Comparison of ENCODE assay signal across 8 mouse cellular contexts in the genomic region with DNA sequence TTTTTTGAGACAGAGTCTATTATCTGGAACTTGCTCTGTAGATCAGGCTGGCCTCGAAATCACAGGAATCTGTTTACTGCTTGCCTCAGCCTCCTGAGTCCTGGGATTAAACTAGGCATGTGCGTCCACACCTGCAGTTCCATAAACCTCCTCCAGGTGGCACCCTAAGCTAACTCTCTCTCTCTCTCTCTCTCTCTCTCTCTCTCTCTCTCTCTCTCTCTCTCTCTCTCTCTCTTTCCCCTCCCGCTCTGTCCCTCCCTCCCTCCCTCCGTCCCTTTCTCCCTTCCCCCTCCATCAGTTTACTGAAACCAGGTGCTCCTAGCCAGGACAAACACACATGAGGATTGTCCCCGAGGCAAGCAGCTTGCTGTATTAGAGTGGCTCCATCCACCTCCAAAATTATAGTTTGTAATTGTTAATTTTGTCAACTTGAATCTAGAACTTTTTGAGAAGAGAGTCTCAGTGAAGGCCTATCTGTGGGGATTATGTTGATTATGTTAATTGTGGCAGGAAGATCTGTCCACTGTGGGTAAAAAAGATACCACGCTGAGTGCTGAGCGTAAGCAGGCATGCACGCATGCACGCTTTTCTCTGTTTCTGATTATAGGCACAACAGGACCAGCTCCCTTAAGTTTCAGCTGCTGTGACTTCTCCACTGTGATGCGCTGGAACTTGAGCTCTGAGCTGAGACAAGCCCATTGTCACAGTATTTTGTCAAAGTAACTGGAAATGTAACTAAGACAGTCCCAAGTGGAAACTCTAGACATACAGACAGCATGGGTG. TPM values are rescaled to one million over a fixed set of nuclear protein-coding genes. Genes with fewer than 3 reads are reported as not detected.
DNase-seq lines count a peak whose midpoint lies in the region; ATAC-seq lines count a peak whose summit lies in the region.

No protein-coding gene starts in this region.

- H3K9ac ChIP-seq in kidney, embryonic 16.5 days (replicated peaks; ENCODE audit: low read length): no peak overlapping the region
- no peak overlapping the region for H3K9ac ChIP-seq in forebrain, embryonic 15.5 days (replicated peaks)

- no peaks in the 10 kb centered on the region; the same call in 1 of the 2 replicates for H3K27me3 ChIP-seq in kidney, embryonic 16.5 days (ENCODE audit: insufficient read depth, low read length)
- 0 out of 2 replicates have a peak, but pooled peaks cover 7% of the 10 kb centered on the region for H3K27me3 ChIP-seq in forebrain, embryonic 15.5 days

- no peaks in the 10 kb centered on the region for H3K4me1 ChIP-seq in kidney, embryonic 16.5 days (ENCODE audit: insufficient read depth, low read length)
- no peaks in the 10 kb centered on the region for H3K4me1 ChIP-seq in forebrain, embryonic 15.5 days

- peak; percentile 83 for DNase-seq in kidney, adult 18-20 months
- peak; percentile 47 for DNase-seq in c-Kit-negative CD71-positive TER-119-positive erythroid progenitor cells, embryonic 14.5 days (ENCODE audit: low read depth, low spot score)
- DNase-seq in kidney, postnatal 14 days: peak; percentile 86
- peak; percentile 73 for DNase-seq in lung, adult 18-20 months
- DNase-seq in retina, adult 2 months (ENCODE audit: low read depth, low spot score): peak; percentile 73
- DNase-seq in thymus, postnatal 14 days: peak; percentile 80

- H3K27ac ChIP-seq in kidney, embryonic 16.5 days (ENCODE audit: low read length): no peak overlapping the region
- no peak overlapping the region for H3K27ac ChIP-seq in forebrain, embryonic 15.5 days (replicated peaks)

- H3K9me3 ChIP-seq in kidney, embryonic 16.5 days (ENCODE audit: low read length): no peaks in the 10 kb centered on the region
- no peaks in the 10 kb centered on the region for H3K9me3 ChIP-seq in forebrain, embryonic 15.5 days

- no peak for ATAC-seq in kidney, embryonic 16.5 days (ENCODE audit: low FRiP score, low TSS enrichment)
- peak; percentile 62; the same call in 1 of the 2 replicates for ATAC-seq in forebrain, embryonic 15.5 days (replicated peaks)

- H3K4me2 ChIP-seq in kidney, embryonic 16.5 days (replicated peaks; ENCODE audit: low read depth, low read length): no peak overlapping the region
- no peak overlapping the region for H3K4me2 ChIP-seq in forebrain, embryonic 15.5 days (replicated peaks)

- H3K36me3 ChIP-seq in kidney, embryonic 16.5 days (ENCODE audit: insufficient read depth, low read length): no peaks in the 10 kb centered on the region
- H3K36me3 ChIP-seq in forebrain, embryonic 15.5 days: no peaks in the 10 kb centered on the region

- 41% methylated on average over 10 of the region's 10 CpGs for WGBS in kidney, embryonic 16.5 days
- 41% methylated on average over 10 of the region's 10 CpGs for WGBS in forebrain, embryonic 15.5 days

- no peak overlapping the region for H3K4me3 ChIP-seq in kidney, embryonic 16.5 days (ENCODE audit: low read length)
- no peak overlapping the region for H3K4me3 ChIP-seq in forebrain, embryonic 15.5 days

RNA-seq across cellular contexts. Expression of gene 6430531B16Rik, which starts 9.0 kb away (rescaled TPM):
- polyA plus RNA-seq in kidney, embryonic 16.5 days (2015; fragmentation: Nextera tagmentation; extraction: Ambion mirVana): 0.71 and 0.94 TPM in 2 replicates
- polyA plus RNA-seq in forebrain, embryonic 15.5 days (2015; fragmentation: Nextera tagmentation; extraction: Ambion mirVana): 0.64 and 0.99 TPM in 2 replicates

RNA-seq across cellular contexts. Expression of gene Adam8, which starts 22.8 kb away (rescaled TPM):
- 1.6 and 1.8 TPM in 2 replicates for polyA plus RNA-seq in kidney, embryonic 16.5 days (2015; fragmentation: Nextera tagmentation; extraction: Ambion mirVana)
- polyA plus RNA-seq in forebrain, embryonic 15.5 days (2015; fragmentation: Nextera tagmentation; extraction: Ambion mirVana): 3.1 and 3.9 TPM in 2 replicates

RNA-seq across cellular contexts. Expression of gene Utf1, which starts 25.9 kb away (rescaled TPM):
- 0.21 TPM in 1 of 2 replicates, not detected in the other for polyA plus RNA-seq in kidney, embryonic 16.5 days (2015; fragmentation: Nextera tagmentation; extraction: Ambion mirVana)
- not detected in 2 replicates for polyA plus RNA-seq in forebrain, embryonic 15.5 days (2015; fragmentation: Nextera tagmentation; extraction: Ambion mirVana)
